Mouse (Mus musculus) kidney, adult 2 months (tissue): ENCODE data around the gene Gm20532.

Source experiments
- CTCF ChIP-seq: fragments of 200-500 bp; conservative IDR thresholded peaks from 2 replicates; pipeline ENCODE4 v1.5.1; 2011; ENCODE audit warnings: low read depth, mild to moderate bottlenecking, control low read depth, low read length, moderate library complexity, mixed read lengths; ENCODE audit not compliant: insufficient read depth, insufficient read length
- POLR2A ChIP-seq: fragments of 200-500 bp; IDR thresholded peaks from one replicate; pipeline ENCODE4 v1.6.1; 2011; ENCODE audit warnings: low read depth, low read length, control low read depth

- no peak for TF ChIP-seq CTCF
- TF ChIP-seq POLR2A: no peak
These were observed 36.2 kb upstream of the Gm20532 start for GRCm38 (mm10) chr2:26550205-26550604.
